Mouse (Mus musculus): ENCODE data around the gene Itga10. TPM values are rescaled to one million over a fixed set of nuclear protein-coding genes. Genes with fewer than 3 reads are reported as not detected.

Itga10 gene
- polyA plus RNA-seq (2017; shearing (Covaris generic)): under 1 TPM; 0.20 to 0.42 TPM

GRCm38 (mm10) chr3:96645018-96645649, at the start of gene Itga10:
TSS of gene Itga10 (plus strand) at chr3:96645584.

GRCm38 (mm10) chr3:96596228-96596707, 49.1 kb upstream of the Itga10 start, which contains the start of gene Ankrd34a:
TSS of gene Ankrd34a (plus strand) at chr3:96596636.

GRCm38 (mm10) chr3:96600639-96601250, 44.6 kb upstream of the Itga10 start, which contains the start of gene Lix1l:
TSS of gene Lix1l (plus strand) at chr3:96601149.

GRCm38 (mm10) chr3:96629729-96630600, 15.4 kb upstream of the Itga10 start, which contains the start of gene Rbm8a:
TSS of gene Rbm8a (plus strand) at chr3:96629933.

GRCm38 (mm10) chr3:96634928-96635879, 10.2 kb upstream of the Itga10 start, which contains the start of the genes Pex11b and Gm42957:
TSS of gene Pex11b (plus strand) at chr3:96635376.
TSS of gene Gm42957 (plus strand) at chr3:96635474.

GRCm38 (mm10) chr3:96669727-96670468, 24.5 kb downstream of the Itga10 start, which contains the start of gene Ankrd35:
TSS of gene Ankrd35 (plus strand) at chr3:96670131.

GRCm38 (mm10) chr3:96696198-96696765, 50.9 kb downstream of the Itga10 start, which contains the start of gene Pias3:
TSS of gene Pias3 (plus strand) at chr3:96696384.

GRCm38 (mm10) chr3:96707903-96708683, 62.7 kb downstream of the Itga10 start, which contains the start of gene Nudt17:
TSS of gene Nudt17 (minus strand) at chr3:96708562.

Other genes starting within 250 kb of the Itga10 start
- gene BC107364, start 193.3 kb upstream of the Itga10 start, polyA plus RNA-seq (2017; shearing (Covaris generic)): 1 to 10 TPM in 1 of 2 experiments, not detected in 1; 1.5 TPM
- under 1 TPM; 0.30 to 0.73 TPM for gene Hfe2, start 120.4 kb upstream of the Itga10 start, polyA plus RNA-seq (2017; shearing (Covaris generic))
- 100 to 1,000 TPM; 658 to 845 TPM for gene Txnip, start 87.6 kb upstream of the Itga10 start, polyA plus RNA-seq (2017; shearing (Covaris generic))
- under 1 TPM in 1 of 2 experiments, not detected in 1; 0.82 TPM for gene Gm16253, start 68.6 kb upstream of the Itga10 start, polyA plus RNA-seq (2017; shearing (Covaris generic))
- gene Polr3gl, start 51.4 kb upstream of the Itga10 start, polyA plus RNA-seq (2017; shearing (Covaris generic)): 10 to 100 TPM; 15.7 to 29.1 TPM
- under 1 TPM in 1 of 2 experiments, not detected in 1; 0.16 TPM for gene Ankrd34a, start 48.9 kb upstream of the Itga10 start, polyA plus RNA-seq (2017; shearing (Covaris generic))
- under 1 TPM; 0.24 to 0.44 TPM for gene Lix1l, start 44.4 kb upstream of the Itga10 start, polyA plus RNA-seq (2017; shearing (Covaris generic))
- gene Rbm8a, start 15.7 kb upstream of the Itga10 start, polyA plus RNA-seq (2017; shearing (Covaris generic)): 100 to 1,000 TPM; 131 to 148 TPM
- 10 to 100 TPM; 47.2 to 47.4 TPM for gene Pex11b, start 10.2 kb upstream of the Itga10 start, polyA plus RNA-seq (2017; shearing (Covaris generic))
- under 1 TPM; 0.06 to 0.69 TPM for gene Gm42957, start 10.1 kb upstream of the Itga10 start, polyA plus RNA-seq (2017; shearing (Covaris generic))
- gene Ankrd35, start 24.5 kb downstream of the Itga10 start, polyA plus RNA-seq (2017; shearing (Covaris generic)): 1 to 10 TPM in 1 of 2 experiments, under 1 TPM in 1; 0.06 to 1.1 TPM
- 10 to 100 TPM; 20.4 to 28.3 TPM for gene Pias3, start 50.8 kb downstream of the Itga10 start, polyA plus RNA-seq (2017; shearing (Covaris generic))
- under 1 TPM; 0.75 to 0.86 TPM for gene Nudt17, start 63.0 kb downstream of the Itga10 start, polyA plus RNA-seq (2017; shearing (Covaris generic))
- gene Polr3c, start 82.0 kb downstream of the Itga10 start, polyA plus RNA-seq (2017; shearing (Covaris generic)): 10 to 100 TPM; 66.7 to 79.7 TPM
- gene Rnf115, start 82.1 kb downstream of the Itga10 start, polyA plus RNA-seq (2017; shearing (Covaris generic)): 100 to 1,000 TPM; 112 to 130 TPM
- gene Pdzk1, start 183.7 kb downstream of the Itga10 start, polyA plus RNA-seq (2017; shearing (Covaris generic)): under 1 TPM; 0.24 to 0.43 TPM
- 10 to 100 TPM; 15.8 to 21.4 TPM for gene Cd160, start 183.8 kb downstream of the Itga10 start, polyA plus RNA-seq (2017; shearing (Covaris generic))

Measured in inflammation-experienced regulatory T-cells (primary cell).